Mouse (Mus musculus): Measurements from ENCODE around the gene Gipc3.

- TF ChIP-seq CTCF (IDR thresholded peaks at IDR 0.05; ENCODE audit: borderline replicate concordance, extremely low read depth, insufficient read depth, insufficient read length) (peak; percentile 70), POLR2A (IDR thresholded peaks at IDR 0.05; ENCODE audit: borderline replicate concordance, extremely low read depth, insufficient read depth, insufficient read length, poor library complexity, severe bottlenecking) (no peak)
These were observed 55.4 kb downstream of the Gipc3 start for GRCm38 (mm10) chr10:81287513-81288157.
